Mouse (Mus musculus): ENCODE results near the gene Ccsap.

Gene Ccsap

GRCm38 (mm10) chr8:123859648-123860259, at the start of gene Ccsap:
Gene Ccsap (minus strand): TSS chr8:123860209.
- DNase-seq: peak; percentile 74

GRCm38 (mm10) chr8:123907604-123908003, 47.6 kb upstream of the Ccsap start:
- no peak for DNase-seq

GRCm38 (mm10) chr8:123902653-123903052, 42.6 kb upstream of the Ccsap start:
- DNase-seq: no peak

- no peak for DNase-seq
Measured at GRCm38 (mm10) chr8:123899366-123899765, 39.4 kb upstream of the Ccsap start.

- no peak for DNase-seq
Measured at GRCm38 (mm10) chr8:123898576-123898975, 38.6 kb upstream of the Ccsap start.

GRCm38 (mm10) chr8:123896774-123897173, 36.8 kb upstream of the Ccsap start:
- no peak for DNase-seq

GRCm38 (mm10) chr8:123896366-123896761, 36.4 kb upstream of the Ccsap start:
- DNase-seq: no peak

- DNase-seq: no peak
Measured at GRCm38 (mm10) chr8:123895680-123896365, 35.8 kb upstream of the Ccsap start.

- DNase-seq: no peak
Measured at GRCm38 (mm10) chr8:123895230-123895629, 35.2 kb upstream of the Ccsap start.

GRCm38 (mm10) chr8:123894502-123895097, 34.6 kb upstream of the Ccsap start, which contains the start of gene Acta1:
Gene Acta1 (minus strand): TSS chr8:123894751.
- DNase-seq: no peak

GRCm38 (mm10) chr8:123893413-123893812, 33.4 kb upstream of the Ccsap start:
- no peak for DNase-seq

GRCm38 (mm10) chr8:123892586-123893155, 32.7 kb upstream of the Ccsap start:
- DNase-seq: no peak

- peak; percentile 88 for DNase-seq
Measured at GRCm38 (mm10) chr8:123891883-123892585, 32.0 kb upstream of the Ccsap start.

- peak; percentile 74 for DNase-seq
Measured at GRCm38 (mm10) chr8:123891271-123891670, 31.3 kb upstream of the Ccsap start.

- no peak for DNase-seq
Measured at GRCm38 (mm10) chr8:123889797-123890196, 29.8 kb upstream of the Ccsap start.

- DNase-seq: no peak
Measured at GRCm38 (mm10) chr8:123887956-123888355, 27.9 kb upstream of the Ccsap start.

- no peak for DNase-seq
Measured at GRCm38 (mm10) chr8:123887163-123887562, 27.2 kb upstream of the Ccsap start.

- DNase-seq: no peak
Measured at GRCm38 (mm10) chr8:123884721-123885565, 24.9 kb upstream of the Ccsap start.

- no peak for DNase-seq
Measured at GRCm38 (mm10) chr8:123883094-123883493, 23.1 kb upstream of the Ccsap start.

GRCm38 (mm10) chr8:123882412-123882811, 22.4 kb upstream of the Ccsap start:
- no peak for DNase-seq

- no peak for DNase-seq
Measured at GRCm38 (mm10) chr8:123880821-123881350, 20.9 kb upstream of the Ccsap start.

- DNase-seq: no peak
Measured at GRCm38 (mm10) chr8:123880271-123880670, 20.3 kb upstream of the Ccsap start.

Data from cerebellum, adult 8-10 months (tissue).